Mouse (Mus musculus) B cell, adult 62 days (primary cell): Measurements from ENCODE around the gene Kctd6. TPM values are rescaled to one million over a fixed set of nuclear protein-coding genes. Genes with fewer than 3 reads are reported as not detected.

Experiments used
- total RNA-seq: library from RNA; stranded (reverse); gene quantifications from 4 replicates; pipeline ENCODE4 v1.2.4, GENCODE M21; 2023

The Kctd6 gene
- total RNA-seq, result 12.2 to 15.9 TPM (median 14.0 TPM) in 4 replicates

DNA sequence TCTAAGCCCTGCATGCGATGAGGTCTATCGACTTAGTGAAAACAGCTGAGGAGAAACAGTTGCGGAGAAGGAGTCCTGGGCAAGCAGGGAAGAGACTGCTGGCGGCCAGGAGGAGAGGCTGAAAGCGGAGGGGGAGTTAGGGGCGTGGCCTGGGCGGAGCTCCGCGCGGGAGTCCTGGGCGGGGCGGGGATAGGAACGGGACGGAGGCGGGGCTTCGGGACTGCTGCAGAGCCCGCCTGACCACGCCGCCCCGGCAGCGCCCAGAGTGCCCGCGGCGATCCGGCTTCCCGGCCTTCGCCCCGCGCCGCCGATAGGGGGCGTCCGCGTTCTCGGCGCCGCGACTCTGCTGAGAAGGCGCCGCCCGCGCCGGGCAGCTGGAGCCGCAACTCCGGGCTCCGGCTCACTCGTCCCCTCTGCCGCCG lies at the start of gene Kctd6:
Kctd6 (plus strand) TSS at position 338 of the 422 bp plus-strand sequence.

GRCm38 (mm10) chr14:8172507-8173410 lies 41.2 kb upstream of the Kctd6 start, which contains the start of gene Pdhb:
Gene Pdhb, minus strand, starts transcription at chr14:8173025.

GRCm38 (mm10) chr14:8259166-8259565 lies 45.2 kb downstream of the Kctd6 start, which contains the start of gene Acox2:
Gene Acox2, minus strand, starts transcription at chr14:8259353.

Other genes starting within 250 kb of the Kctd6 start
- 9.2 to 10.1 TPM (median 9.3 TPM) in 4 replicates for gene Dnase1l3, start 219.6 kb upstream of the Kctd6 start, total RNA-seq
- 9.7 to 13.9 TPM (median 11.5 TPM) in 4 replicates for gene Abhd6, start 211.2 kb upstream of the Kctd6 start, total RNA-seq
- gene Rpp14, start 133.8 kb upstream of the Kctd6 start, total RNA-seq, result 7.8 to 15.9 TPM (median 12.0 TPM) in 4 replicates
- gene Pxk, start 115.9 kb upstream of the Kctd6 start, total RNA-seq, result 270 to 305 TPM (median 284 TPM) in 4 replicates
- 111 to 130 TPM (median 122 TPM) in 4 replicates for gene Pdhb, start 41.1 kb upstream of the Kctd6 start, total RNA-seq
- not detected in 4 replicates for gene Acox2, start 45.2 kb downstream of the Kctd6 start, total RNA-seq
- not detected in 4 replicates for gene Fam107a, start 103.9 kb downstream of the Kctd6 start, total RNA-seq
- gene Oit1, start 164.6 kb downstream of the Kctd6 start, total RNA-seq, result not detected in 4 replicates